Mouse (Mus musculus) lung, postnatal 0 days (tissue): Measurements from ENCODE around the gene Bag5.

ENCODE experiments used
- CTCF ChIP-seq: IDR thresholded peaks from 2 replicates; pipeline ENCODE4 v1.5.1; 2016; ENCODE audit warnings: antibody characterized with exemption, mild to moderate bottlenecking
- EP300 ChIP-seq: IDR thresholded peaks from 2 replicates; pipeline ENCODE4 v1.6.1; 2016; ENCODE audit warnings: antibody characterized with exemption, mild to moderate bottlenecking, control low read depth

DNA sequence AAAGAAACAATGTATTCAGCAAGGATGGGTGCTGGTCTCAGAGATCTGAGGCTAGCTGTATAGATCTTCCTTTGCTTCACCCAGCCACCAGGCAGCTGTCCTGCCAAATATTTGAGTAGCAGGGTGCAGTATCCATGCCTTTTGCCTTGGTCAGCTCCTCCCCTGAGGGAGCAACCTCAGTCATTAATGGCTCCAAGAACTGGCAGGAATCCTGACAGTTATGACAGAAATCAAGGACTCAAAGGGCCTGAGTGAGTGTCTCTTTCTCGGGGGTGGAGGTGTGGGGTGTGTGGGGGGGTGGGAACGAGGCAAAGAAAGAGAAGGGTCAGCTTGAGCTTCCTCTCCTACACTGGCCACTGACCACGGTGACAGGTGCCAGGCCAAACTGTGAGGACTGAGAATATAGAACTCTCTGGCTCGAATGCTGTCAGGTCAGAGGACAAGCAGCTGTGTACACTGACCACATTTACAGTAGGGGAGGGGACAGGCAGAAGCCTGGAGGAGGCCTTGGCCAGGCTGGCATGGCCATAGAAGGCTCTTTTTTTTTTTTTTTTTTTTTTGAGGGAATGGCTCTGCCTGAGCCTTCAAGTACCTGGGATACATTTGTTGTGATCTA, 43.1 kb upstream of the Bag5 start:
- no peak for TF ChIP-seq CTCF
- no peak for TF ChIP-seq EP300
